Mouse (Mus musculus): ENCODE data around the gene Gtf3c5. TPM values are rescaled to one million over a fixed set of nuclear protein-coding genes. Genes with fewer than 3 reads are reported as not detected.

Gene Gtf3c5
- polyA plus RNA-seq, 1 experiment, result 14.5 TPM

DNA sequence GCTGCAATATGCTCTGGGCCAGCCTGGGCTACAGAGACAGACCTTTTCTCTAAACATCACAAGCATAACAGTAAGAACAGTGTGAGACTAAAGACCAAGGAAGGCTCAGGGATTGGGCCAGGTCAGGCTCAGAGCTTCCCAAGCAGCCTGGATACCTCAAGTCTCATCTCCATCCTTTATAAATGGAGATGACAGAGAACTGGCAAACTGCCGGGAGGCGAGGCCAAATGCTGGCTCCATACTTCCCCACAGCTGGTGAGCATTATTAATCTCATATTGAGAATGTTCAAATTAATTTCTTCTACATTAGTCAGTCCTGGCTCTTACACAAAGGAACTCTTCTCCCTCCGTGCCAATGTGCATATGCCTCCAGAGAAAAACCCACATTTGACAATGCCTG, 6.7 kb downstream of the Gtf3c5 start:
- no peak for TF ChIP-seq CTCF (IDR thresholded peaks at IDR 0.05; ENCODE audit: control insufficient read depth, insufficient read depth, low read length)
- no peak for TF ChIP-seq POLR2A (IDR thresholded peaks at IDR 0.05; ENCODE audit: borderline replicate concordance, control insufficient read depth, low read depth, low read length)
- Histone ChIP-seq H3K4me3 (replicated peaks; ENCODE audit: control insufficient read depth, low read depth, low read length) (no peak overlapping the region), H3K27ac (ENCODE audit: control insufficient read depth, insufficient read depth, low read depth, low read length, poor library complexity) (no peak overlapping the region), H3K4me1 (ENCODE audit: control insufficient read depth, insufficient read depth, low read length) (no peaks in the 10 kb centered on the region)
- 87% methylated on average over 3 of the region's 3 CpGs for WGBS

DNA sequence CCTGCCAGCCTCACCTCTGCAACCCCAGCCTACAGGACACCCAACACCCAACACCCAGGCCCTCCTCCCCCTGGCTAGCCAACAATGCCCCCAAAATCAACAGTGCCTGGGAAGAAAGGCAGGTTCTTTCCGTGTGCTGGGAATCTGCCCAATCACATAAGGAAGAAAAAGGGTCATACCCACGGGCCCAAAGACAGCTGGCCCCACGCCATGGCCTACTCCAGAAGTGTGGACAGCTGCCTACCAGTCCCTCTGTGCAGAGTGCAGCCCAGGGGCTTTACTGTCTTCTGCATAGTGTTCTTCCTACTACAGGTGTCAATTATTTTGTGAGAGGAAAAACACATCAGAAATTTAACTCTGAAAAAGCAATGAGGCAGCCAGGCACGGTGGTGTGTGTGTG, 8.2 kb downstream of the Gtf3c5 start:
- Histone ChIP-seq H3K27ac (ENCODE audit: control insufficient read depth, insufficient read depth, low read depth, low read length, poor library complexity) (no peak overlapping the region), H3K4me1 (ENCODE audit: control insufficient read depth, insufficient read depth, low read length) (no peaks in the 10 kb centered on the region), H3K4me3 (replicated peaks; ENCODE audit: control insufficient read depth, low read depth, low read length) (no peak overlapping the region)
- WGBS, result 77% methylated on average over 4 of the region's 4 CpGs
- TF ChIP-seq POLR2A (IDR thresholded peaks at IDR 0.05; ENCODE audit: borderline replicate concordance, control insufficient read depth, low read depth, low read length) (no peak), CTCF (IDR thresholded peaks at IDR 0.05; ENCODE audit: control insufficient read depth, insufficient read depth, low read length) (no peak)

DNA sequence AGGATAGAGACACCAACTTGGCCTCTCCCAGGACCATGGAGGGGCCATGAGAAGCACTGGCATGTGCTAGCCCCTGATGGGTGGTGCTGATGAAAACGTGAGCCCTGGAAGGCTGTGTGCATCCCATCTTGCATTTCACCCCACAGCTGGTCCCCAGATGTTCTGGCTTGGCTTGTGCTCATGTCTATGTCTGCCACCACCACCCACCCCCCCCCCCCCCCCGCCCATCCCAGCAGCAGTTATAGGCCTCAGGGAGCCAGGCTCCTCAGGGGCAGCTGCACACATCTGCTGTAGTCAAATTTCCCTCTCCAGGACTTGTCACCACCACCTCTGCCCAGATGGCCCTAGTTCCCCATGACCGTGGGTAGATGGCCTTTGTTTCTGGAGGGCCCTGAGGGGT, 13.6 kb downstream of the Gtf3c5 start:
- Histone ChIP-seq H3K4me3 (replicated peaks; ENCODE audit: control insufficient read depth, low read depth, low read length) (no peak overlapping the region), H3K27ac (ENCODE audit: control insufficient read depth, insufficient read depth, low read depth, low read length, poor library complexity) (no peak overlapping the region), H3K4me1 (ENCODE audit: control insufficient read depth, insufficient read depth, low read length) (no peaks in the 10 kb centered on the region)
- WGBS, result 68% methylated on average over 3 of the region's 3 CpGs
- TF ChIP-seq POLR2A (IDR thresholded peaks at IDR 0.05; ENCODE audit: borderline replicate concordance, control insufficient read depth, low read depth, low read length), result no peak

DNA sequence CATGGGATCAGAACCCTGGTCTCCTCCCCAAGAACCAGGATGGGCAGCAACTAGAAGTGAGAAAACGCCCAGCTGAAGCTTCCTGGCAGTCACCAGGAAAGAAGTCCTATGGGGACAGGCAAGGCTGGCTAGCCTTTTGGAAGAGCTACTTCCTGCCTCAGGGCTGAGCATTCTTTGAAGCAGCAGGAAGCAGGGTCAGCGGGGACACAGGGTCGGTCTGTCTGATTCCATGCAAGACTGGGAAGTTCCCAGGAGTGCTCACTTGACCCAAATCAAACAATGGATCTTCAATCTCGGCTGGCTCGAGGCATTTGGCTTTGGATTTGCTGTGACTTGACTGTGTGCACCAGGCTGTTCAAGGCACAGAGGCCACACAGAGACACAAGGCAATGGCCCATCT, 17.0 kb downstream of the Gtf3c5 start:
- WGBS, result 76% methylated on average over 5 of the region's 5 CpGs
- no peak overlapping the region for H3K4me3 ChIP-seq (replicated peaks; ENCODE audit: control insufficient read depth, low read depth, low read length)
- TF ChIP-seq POLR2A (IDR thresholded peaks at IDR 0.05; ENCODE audit: borderline replicate concordance, control insufficient read depth, low read depth, low read length), result no peak
- TF ChIP-seq CTCF (IDR thresholded peaks at IDR 0.05; ENCODE audit: control insufficient read depth, insufficient read depth, low read length), result no peak
- no peaks in the 10 kb centered on the region for H3K4me1 ChIP-seq (ENCODE audit: control insufficient read depth, insufficient read depth, low read length)
- H3K27ac ChIP-seq (ENCODE audit: control insufficient read depth, insufficient read depth, low read depth, low read length, poor library complexity), result no peak overlapping the region

DNA sequence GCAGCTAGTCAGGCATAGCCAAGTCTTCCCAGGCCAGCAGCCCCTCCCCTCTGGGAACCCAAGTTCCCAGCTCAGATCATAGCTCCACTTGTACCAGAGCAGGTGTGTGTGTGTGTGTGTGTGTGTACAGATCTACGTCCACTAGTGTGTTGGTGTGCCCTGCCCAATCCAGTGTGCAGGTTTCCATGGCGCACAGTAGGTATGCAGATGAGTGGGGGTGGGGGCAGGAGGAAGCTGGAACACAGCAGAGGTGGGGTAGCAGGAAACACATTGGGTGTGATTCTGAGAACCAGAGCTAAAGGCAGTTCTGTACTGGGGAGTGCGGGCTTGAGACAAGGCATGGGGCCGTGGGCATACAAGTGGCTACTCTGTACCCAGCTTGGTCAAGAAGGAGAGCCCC, 19.2 kb downstream of the Gtf3c5 start:
- TF ChIP-seq POLR2A (IDR thresholded peaks at IDR 0.05; ENCODE audit: borderline replicate concordance, control insufficient read depth, low read depth, low read length), result no peak
- TF ChIP-seq CTCF (IDR thresholded peaks at IDR 0.05; ENCODE audit: control insufficient read depth, insufficient read depth, low read length), result no peak
- no peaks in the 10 kb centered on the region for H3K4me1 ChIP-seq (ENCODE audit: control insufficient read depth, insufficient read depth, low read length)
- WGBS, result 92% methylated on average over 4 of the region's 4 CpGs
- no peak overlapping the region for H3K27ac ChIP-seq (ENCODE audit: control insufficient read depth, insufficient read depth, low read depth, low read length, poor library complexity)
- H3K4me3 ChIP-seq (replicated peaks; ENCODE audit: control insufficient read depth, low read depth, low read length), result no peak overlapping the region

DNA sequence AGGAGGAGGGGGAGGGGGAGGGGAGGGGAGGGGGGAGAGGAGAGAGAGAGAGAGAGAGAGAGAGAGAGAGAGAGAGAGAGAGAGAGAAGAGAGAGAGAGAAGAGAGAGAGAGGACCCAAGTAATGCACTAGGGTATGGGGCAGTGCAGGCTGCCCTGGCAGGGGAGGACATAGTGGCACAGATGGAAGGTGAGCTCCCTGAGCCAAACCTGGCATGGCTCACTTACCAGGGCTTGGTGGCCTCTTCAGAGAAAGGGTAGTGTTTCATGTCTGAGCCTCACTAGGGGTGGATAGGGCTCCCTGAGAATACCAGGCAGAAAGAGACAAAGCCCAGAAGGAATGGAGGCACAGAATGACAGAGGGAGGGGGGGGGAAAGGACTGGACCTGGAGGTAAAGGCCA, 19.7 kb downstream of the Gtf3c5 start:
- H3K4me1 ChIP-seq (ENCODE audit: control insufficient read depth, insufficient read depth, low read length), result no peaks in the 10 kb centered on the region
- TF ChIP-seq CTCF (IDR thresholded peaks at IDR 0.05; ENCODE audit: control insufficient read depth, insufficient read depth, low read length), result no peak
- TF ChIP-seq POLR2A (IDR thresholded peaks at IDR 0.05; ENCODE audit: borderline replicate concordance, control insufficient read depth, low read depth, low read length), result no peak
- no peak overlapping the region for H3K27ac ChIP-seq (ENCODE audit: control insufficient read depth, insufficient read depth, low read depth, low read length, poor library complexity)
- H3K4me3 ChIP-seq (replicated peaks; ENCODE audit: control insufficient read depth, low read depth, low read length), result no peak overlapping the region

DNA sequence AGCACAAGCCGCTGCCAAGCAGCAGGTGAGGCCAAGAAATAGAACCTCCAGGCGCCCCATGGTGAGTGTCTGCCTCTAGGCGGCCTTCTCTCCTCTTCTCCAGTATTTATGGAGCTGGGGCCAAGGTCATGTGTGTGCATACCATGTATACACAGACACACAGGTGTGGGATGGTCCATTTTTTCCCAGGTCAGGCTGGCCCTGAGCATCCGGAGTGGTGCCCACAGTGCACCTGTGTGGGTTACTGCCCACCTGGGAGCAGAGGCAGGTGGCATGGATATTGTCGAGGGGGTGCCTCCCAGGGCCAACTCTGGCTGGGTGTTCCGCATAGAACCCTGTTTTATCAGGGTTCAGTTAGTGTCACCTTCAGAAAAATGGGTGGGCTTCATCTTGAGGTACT, 20.2 kb downstream of the Gtf3c5 start, which contains the start of gene Cel:
Gene Cel (minus strand): TSS at position 101 of the 400 bp plus-strand sequence.
- 71% methylated on average over 6 of the region's 6 CpGs for WGBS
- H3K4me3 ChIP-seq (replicated peaks; ENCODE audit: control insufficient read depth, low read depth, low read length), result no peak within 1 kb of the TSS
- H3K27ac ChIP-seq (ENCODE audit: control insufficient read depth, insufficient read depth, low read depth, low read length, poor library complexity), result no peak within 1 kb of the TSS
- no peaks in the 10 kb centered on the region for H3K4me1 ChIP-seq (ENCODE audit: control insufficient read depth, insufficient read depth, low read length)
- TF ChIP-seq POLR2A (IDR thresholded peaks at IDR 0.05; ENCODE audit: borderline replicate concordance, control insufficient read depth, low read depth, low read length), result no peak

DNA sequence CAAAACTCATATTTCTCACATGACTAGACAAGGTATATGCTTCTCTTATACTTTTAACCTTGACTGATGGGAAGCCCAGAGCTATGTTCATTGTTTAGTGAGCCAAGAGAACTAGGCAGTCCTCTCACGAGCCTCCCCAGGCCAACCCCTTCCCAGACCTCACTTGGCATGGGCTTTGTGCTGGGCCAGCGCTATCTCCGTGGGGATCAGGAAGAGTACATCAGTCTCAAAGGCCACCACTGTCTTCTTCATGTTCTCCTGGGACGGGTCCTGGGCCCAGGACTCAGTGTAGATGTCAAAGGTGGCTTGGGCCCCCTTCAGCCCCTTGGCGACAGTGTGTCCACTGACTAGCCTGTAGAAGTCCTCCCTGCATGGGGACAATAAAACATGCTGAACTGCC, 26.1 kb downstream of the Gtf3c5 start:
- WGBS, result 78% methylated on average over 5 of the region's 5 CpGs
- H3K4me1 ChIP-seq (ENCODE audit: control insufficient read depth, insufficient read depth, low read length), result no peaks in the 10 kb centered on the region

DNA sequence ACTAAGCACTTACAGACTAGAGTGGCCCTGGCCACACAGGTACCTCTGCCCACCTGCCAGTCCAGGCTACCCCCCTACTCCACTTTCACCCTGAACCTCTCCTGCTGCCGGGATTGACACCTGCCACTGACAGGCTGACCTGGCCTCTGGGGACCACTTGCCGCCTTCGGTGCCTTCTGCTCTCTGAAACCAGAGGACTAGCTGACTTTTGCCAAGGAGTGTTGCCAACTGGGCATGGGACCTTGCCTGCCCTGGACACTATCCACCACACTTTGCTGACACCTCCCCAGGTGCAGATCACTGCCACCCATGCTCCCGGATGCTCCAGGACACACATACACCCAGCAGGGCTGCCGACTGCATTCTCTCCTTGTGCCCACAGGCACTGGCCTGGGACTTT, 31.2 kb downstream of the Gtf3c5 start:
- TF ChIP-seq CTCF (IDR thresholded peaks at IDR 0.05; ENCODE audit: control insufficient read depth, insufficient read depth, low read length) (no peak), POLR2A (IDR thresholded peaks at IDR 0.05; ENCODE audit: borderline replicate concordance, control insufficient read depth, low read depth, low read length) (no peak)
- H3K4me3 ChIP-seq (replicated peaks; ENCODE audit: control insufficient read depth, low read depth, low read length), result no peak overlapping the region
- 91% methylated on average over 5 of the region's 5 CpGs for WGBS
- no peaks in the 10 kb centered on the region for H3K4me1 ChIP-seq (ENCODE audit: control insufficient read depth, insufficient read depth, low read length)
- no peak overlapping the region for H3K27ac ChIP-seq (ENCODE audit: control insufficient read depth, insufficient read depth, low read depth, low read length, poor library complexity)

More for the DNA sequence above, 26.1 kb downstream of the Gtf3c5 start:
- no peak overlapping the region for H3K27ac ChIP-seq (ENCODE audit: control insufficient read depth, insufficient read depth, low read depth, low read length, poor library complexity)
- TF ChIP-seq POLR2A (IDR thresholded peaks at IDR 0.05; ENCODE audit: borderline replicate concordance, control insufficient read depth, low read depth, low read length), result no peak
- no peak for TF ChIP-seq CTCF (IDR thresholded peaks at IDR 0.05; ENCODE audit: control insufficient read depth, insufficient read depth, low read length)
- H3K4me3 ChIP-seq (replicated peaks; ENCODE audit: control insufficient read depth, low read depth, low read length), result no peak overlapping the region
